29 mouse cellular contexts compared by ENCODE assay signal in genomic region chr9:48611032-48611431, GRCm38 (mm10). TPM values are rescaled to one million over a fixed set of nuclear protein-coding genes. Genes with fewer than 3 reads are reported as not detected.
DNase-seq lines count a peak whose midpoint lies in the region; ATAC-seq and TF ChIP-seq lines count a peak whose summit lies in the region.
"Had no signal": no experiment of that assay in that cellular context is flagged by ENCODE, and none has a peak within 500 bp of the region (broad histone marks: within the 10 kb centered on the region; RNA-seq: fewer than 3 reads in every experiment).

No protein-coding gene starts in this region.

- no peaks in the 10 kb centered on the region for H3K36me3 ChIP-seq in heart, postnatal 0 days (replicated peaks; ENCODE audit: control insufficient read depth, insufficient read depth, low read length)
- H3K36me3 ChIP-seq in heart, embryonic 12.5 days = no peaks in the 10 kb centered on the region
- H3K36me3 ChIP-seq in embryonic facial prominence, embryonic 10.5 days (replicated peaks) = no peaks in the 10 kb centered on the region
- H3K36me3 ChIP-seq: embryonic facial prominence, embryonic 12.5 days; forebrain, embryonic 12.5 days; heart, embryonic 13.5 days; limb, embryonic 12.5 days; midbrain, embryonic 15.5 days; neural tube, embryonic 12.5 days had no signal

- no peaks in the 10 kb centered on the region for H3K27me3 ChIP-seq in heart, postnatal 0 days (ENCODE audit: control insufficient read depth, insufficient read depth, low read length)
- no peaks in the 10 kb centered on the region for H3K27me3 ChIP-seq in heart, embryonic 12.5 days (replicated peaks)
- 0 out of 2 replicates have a peak, but pooled peaks cover 5% of the 10 kb centered on the region for H3K27me3 ChIP-seq in embryonic facial prominence, embryonic 10.5 days (replicated peaks; ENCODE audit: low read depth, poor library complexity, severe bottlenecking)
- H3K27me3 ChIP-seq: embryonic facial prominence, embryonic 12.5 days; forebrain, embryonic 12.5 days; heart, embryonic 13.5 days; limb, embryonic 12.5 days; midbrain, embryonic 15.5 days; neural tube, embryonic 12.5 days had no signal

- 10% methylated on average over 1 of the region's 1 CpGs for WGBS in heart, postnatal 0 days
- WGBS in heart, embryonic 12.5 days = 29% methylated on average over 1 of the region's 1 CpGs
- WGBS in embryonic facial prominence, embryonic 10.5 days = 33% methylated on average over 1 of the region's 1 CpGs

- no peak for TF ChIP-seq EP300 in heart, postnatal 0 days (IDR thresholded peaks at IDR 0.05; ENCODE audit: low read depth)

- ATAC-seq in heart, postnatal 0 days (ENCODE audit: insufficient read depth, low read depth) = peak; percentile 49; the same call in 1 of the 2 replicates
- ATAC-seq in heart, embryonic 12.5 days (ENCODE audit: insufficient number of reproducible peaks, low FRiP score) = no peak
- ATAC-seq: forebrain, postnatal 0 days; hindbrain, embryonic 16.5 days; intestine, embryonic 16.5 days; midbrain, embryonic 15.5 days had no signal

- DNase-seq in heart, postnatal 0 days (ENCODE audit: low spot score) = no peak
- peak; percentile 27 for DNase-seq in lung, postnatal 10 days
- no peak for DNase-seq in lung, postnatal 14 days
- peak; percentile 10 for DNase-seq in embryonic facial prominence, embryonic 10.5 days (ENCODE audit: low spot score)
- DNase-seq in spleen, adult 18-20 months = no peak
- DNase-seq in adrenal gland, adult 18-20 months (ENCODE audit: low spot score in 2 of 2) = no peak
- DNase-seq: adrenal gland, adult 8-10 months; B cell, adult 2 months; cerebellum, adult 2 months; cerebellum, postnatal 25 days; forebrain, postnatal 0 days; kidney, adult 9 months; kidney, postnatal 14 days; layer of hippocampus, adult 9-11 months; right cerebral cortex, postnatal 4 days; thymus, adult 2 months; thymus, postnatal 4 days had no signal

- no peak overlapping the region for H3K27ac ChIP-seq in heart, postnatal 0 days (ENCODE audit: low read depth)
- no peak overlapping the region for H3K27ac ChIP-seq in heart, embryonic 12.5 days (ENCODE audit: poor library complexity, severe bottlenecking)
- H3K27ac ChIP-seq in embryonic facial prominence, embryonic 10.5 days (replicated peaks) = no peak overlapping the region
- H3K27ac ChIP-seq: embryonic facial prominence, embryonic 12.5 days; forebrain, embryonic 12.5 days; heart, embryonic 13.5 days; limb, embryonic 12.5 days; macrophage; midbrain, embryonic 15.5 days; neural tube, embryonic 12.5 days had no signal

- no peaks in the 10 kb centered on the region for H3K9me3 ChIP-seq in heart, postnatal 0 days (replicated peaks; ENCODE audit: control insufficient read depth, low read length)
- no peaks in the 10 kb centered on the region for H3K9me3 ChIP-seq in heart, embryonic 12.5 days (replicated peaks)
- no peaks in the 10 kb centered on the region for H3K9me3 ChIP-seq in embryonic facial prominence, embryonic 10.5 days
- H3K9me3 ChIP-seq: embryonic facial prominence, embryonic 12.5 days; forebrain, embryonic 12.5 days; heart, embryonic 13.5 days; limb, embryonic 12.5 days; midbrain, embryonic 15.5 days; neural tube, embryonic 12.5 days had no signal

- no peak overlapping the region for H3K9ac ChIP-seq in heart, postnatal 0 days (replicated peaks; ENCODE audit: low read depth, low read length)
- no peak overlapping the region for H3K9ac ChIP-seq in heart, embryonic 12.5 days
- H3K9ac ChIP-seq: embryonic facial prominence, embryonic 12.5 days; forebrain, embryonic 12.5 days; forebrain, postnatal 0 days; heart, embryonic 13.5 days; limb, embryonic 12.5 days; midbrain, embryonic 15.5 days; neural tube, embryonic 12.5 days had no signal

- H3K4me3 ChIP-seq in heart, postnatal 0 days (ENCODE audit: low read depth, low read length) = no peak overlapping the region
- H3K4me3 ChIP-seq in heart, embryonic 12.5 days = no peak overlapping the region
- H3K4me3 ChIP-seq in embryonic facial prominence, embryonic 10.5 days = no peak overlapping the region
- H3K4me3 ChIP-seq: embryonic facial prominence, embryonic 12.5 days; forebrain, embryonic 12.5 days; heart, embryonic 13.5 days; limb, embryonic 12.5 days; midbrain, embryonic 15.5 days; neural tube, embryonic 12.5 days had no signal

- H3K4me1 ChIP-seq in heart, postnatal 0 days (ENCODE audit: control insufficient read depth, insufficient read depth) = 0 out of 2 replicates have a peak, but pooled peaks cover under 1% of the 10 kb centered on the region
- H3K4me1 ChIP-seq in heart, embryonic 12.5 days (replicated peaks) = no peaks in the 10 kb centered on the region
- H3K4me1 ChIP-seq in embryonic facial prominence, embryonic 10.5 days = peaks cover 8% of the 10 kb centered on the region
- H3K4me1 ChIP-seq: forebrain, embryonic 12.5 days; heart, embryonic 13.5 days; midbrain, embryonic 15.5 days had no signal

- H3K4me2 ChIP-seq in heart, postnatal 0 days (ENCODE audit: low read depth, low read length) = no peak overlapping the region
- no peak overlapping the region for H3K4me2 ChIP-seq in heart, embryonic 12.5 days
- H3K4me2 ChIP-seq: embryonic facial prominence, embryonic 12.5 days; forebrain, embryonic 12.5 days; heart, embryonic 13.5 days; limb, embryonic 12.5 days; liver, embryonic 11.5 days; midbrain, embryonic 15.5 days; neural tube, embryonic 12.5 days had no signal

- TF ChIP-seq CTCF in heart, postnatal 0 days (IDR thresholded peaks at IDR 0.05; ENCODE audit: low read depth) = no peak

RNA-seq across cellular contexts. Expression of gene Nnmt, which starts 6.1 kb away (rescaled TPM):
- total RNA-seq in heart, postnatal 0 days (2014; rRNA removed; ENCODE audit: low replicate concordance) = 2.1 and 7.5 TPM in 2 replicates
- polyA plus RNA-seq in heart, postnatal 0 days (2015; fragmentation: Nextera tagmentation; extraction: Ambion mirVana) = 12.0 and 12.4 TPM in 2 replicates
- 3.1 and 3.3 TPM in 2 replicates for polyA plus RNA-seq in heart, embryonic 12.5 days (2016; fragmentation: Nextera tagmentation; extraction: Ambion mirVana)
- polyA plus RNA-seq in embryonic facial prominence, embryonic 10.5 days (2016; fragmentation: Nextera tagmentation; extraction: Ambion mirVana) = 0.59 and 0.61 TPM in 2 replicates
- 10 to 100 TPM; 24.5 to 55.3 TPM for total RNA-seq in adrenal gland, adult 18-20 months (2021)
- total RNA-seq: megakaryocyte-erythroid progenitor cell, adult 5-6 weeks had no signal
- polyA plus RNA-seq: macrophage had no signal

Comparison
In these comparisons a context has a peak if more than half of its experiments do, and no peak if none do; other contexts are left out.
1. DNase-seq: peak in lung, postnatal 10 days (single experiment) and embryonic facial prominence, embryonic 10.5 days (single experiment); none in heart, postnatal 0 days (single experiment), lung, postnatal 14 days (single experiment), spleen, adult 18-20 months (0 of 2) and adrenal gland, adult 18-20 months (0 of 2).